In genomic region chr2:71673087-71673920, GRCm38 (mm10) we compare ENCODE assay signal across 8 mouse cellular contexts.
A peak's percentile ranks its signal among the peaks of the same experiment; 100 is the strongest.
DNase-seq lines count a peak whose midpoint lies in the region; ATAC-seq lines count a peak whose summit lies in the region.

No protein-coding gene starts in this region.

- H3K4me2 ChIP-seq in midbrain, embryonic 11.5 days = no peak overlapping the region
- no peak overlapping the region for H3K4me2 ChIP-seq in midbrain, embryonic 15.5 days
- no peak overlapping the region for H3K4me2 ChIP-seq in heart, embryonic 16.5 days (ENCODE audit: low read depth, low read length)
- H3K4me2 ChIP-seq in neural tube, embryonic 11.5 days (ENCODE audit: low read depth) = no peak overlapping the region

- H3K9ac ChIP-seq in midbrain, embryonic 11.5 days (ENCODE audit: low read length) = no peak overlapping the region
- no peak overlapping the region for H3K9ac ChIP-seq in midbrain, embryonic 15.5 days
- H3K9ac ChIP-seq in heart, embryonic 16.5 days (ENCODE audit: low read length) = no peak overlapping the region
- peak overlapping the region; percentile 10 for H3K9ac ChIP-seq in neural tube, embryonic 11.5 days (ENCODE audit: low read length)

- DNase-seq in midbrain, embryonic 11.5 days (ENCODE audit: low spot score, missing footprints) = peak; percentile 84
- peak; percentile 78 to 84 for DNase-seq in kidney, postnatal 4 days
- DNase-seq in neural tube, embryonic 11.5 days (ENCODE audit: low spot score) = peak; percentile 31
- no peak for DNase-seq in thymus, postnatal 10 days (ENCODE audit: low spot score in 2 of 2)
- DNase-seq in layer of hippocampus, postnatal 25 days (ENCODE audit: extremely low spot score in 1 of 2, low spot score in 1 of 2) = no peak
- no peak for DNase-seq in c-Kit-positive CD71-positive TER-119-positive erythroid progenitor cells, embryonic 14.5 days (ENCODE audit: low spot score)

- 74% methylated on average over 18 of the region's 18 CpGs for whole genome bisulfite sequencing in midbrain, embryonic 11.5 days
- 72% methylated on average over 18 of the region's 18 CpGs for WGBS in midbrain, embryonic 15.5 days
- 61% methylated on average over 18 of the region's 18 CpGs for WGBS in heart, embryonic 16.5 days
- WGBS in neural tube, embryonic 11.5 days = 64% methylated on average over 18 of the region's 18 CpGs

- H3K27ac ChIP-seq in midbrain, embryonic 11.5 days (ENCODE audit: low read depth, low read length) = no peak overlapping the region
- H3K27ac ChIP-seq in midbrain, embryonic 15.5 days = no peak overlapping the region
- H3K27ac ChIP-seq in heart, embryonic 16.5 days (ENCODE audit: low read length) = peak overlapping the region; percentile 82
- 0 out of 2 replicates have a peak overlapping the region, but pooled peaks have one; percentile 27 for H3K27ac ChIP-seq in neural tube, embryonic 11.5 days (ENCODE audit: low read depth, low read length)

- no peaks in the 10 kb centered on the region for H3K27me3 ChIP-seq in midbrain, embryonic 11.5 days (ENCODE audit: control insufficient read depth, insufficient read depth, low read length)
- no peaks in the 10 kb centered on the region for H3K27me3 ChIP-seq in midbrain, embryonic 15.5 days (replicated peaks)
- no peaks in the 10 kb centered on the region for H3K27me3 ChIP-seq in heart, embryonic 16.5 days (ENCODE audit: control insufficient read depth, insufficient read depth, low read length)
- H3K27me3 ChIP-seq in neural tube, embryonic 11.5 days (ENCODE audit: control insufficient read depth, insufficient read depth, low read length) = no peaks in the 10 kb centered on the region

- no peaks in the 10 kb centered on the region for H3K36me3 ChIP-seq in midbrain, embryonic 11.5 days (ENCODE audit: control insufficient read depth, insufficient read depth, low read length)
- H3K36me3 ChIP-seq in midbrain, embryonic 15.5 days (replicated peaks) = no peaks in the 10 kb centered on the region
- no peaks in the 10 kb centered on the region for H3K36me3 ChIP-seq in heart, embryonic 16.5 days (ENCODE audit: control insufficient read depth, insufficient read depth)
- no peaks in the 10 kb centered on the region for H3K36me3 ChIP-seq in neural tube, embryonic 11.5 days (ENCODE audit: control insufficient read depth, insufficient read depth, low read length)

- H3K9me3 ChIP-seq in midbrain, embryonic 11.5 days (ENCODE audit: control insufficient read depth, low read length) = no peaks in the 10 kb centered on the region
- no peaks in the 10 kb centered on the region for H3K9me3 ChIP-seq in midbrain, embryonic 15.5 days
- H3K9me3 ChIP-seq in heart, embryonic 16.5 days (replicated peaks; ENCODE audit: control insufficient read depth, low read length) = no peaks in the 10 kb centered on the region
- H3K9me3 ChIP-seq in neural tube, embryonic 11.5 days (ENCODE audit: control insufficient read depth, low read length) = no peaks in the 10 kb centered on the region

- no peak for ATAC-seq in midbrain, embryonic 11.5 days (ENCODE audit: low FRiP score)
- no peak for ATAC-seq in midbrain, embryonic 15.5 days (replicated peaks)
- ATAC-seq in heart, embryonic 16.5 days (replicated peaks; ENCODE audit: extremely low read depth, insufficient read depth, low FRiP score) = peak; percentile 90
- ATAC-seq in neural tube, embryonic 11.5 days (ENCODE audit: insufficient read depth, low FRiP score, low TSS enrichment) = no peak

- H3K4me1 ChIP-seq in midbrain, embryonic 11.5 days (ENCODE audit: control insufficient read depth, insufficient read depth, low read length) = no peaks in the 10 kb centered on the region
- H3K4me1 ChIP-seq in midbrain, embryonic 15.5 days = no peaks in the 10 kb centered on the region
- H3K4me1 ChIP-seq in heart, embryonic 16.5 days (ENCODE audit: control insufficient read depth, insufficient read depth, low read length) = peaks cover 13% of the 10 kb centered on the region
- H3K4me1 ChIP-seq in neural tube, embryonic 11.5 days (ENCODE audit: control insufficient read depth, insufficient read depth, low read length) = peaks cover 6% of the 10 kb centered on the region; the same call in 1 of the 2 replicates

- no peak overlapping the region for H3K4me3 ChIP-seq in midbrain, embryonic 11.5 days (ENCODE audit: low read depth, low read length)
- H3K4me3 ChIP-seq in midbrain, embryonic 15.5 days = no peak overlapping the region
- H3K4me3 ChIP-seq in heart, embryonic 16.5 days (ENCODE audit: low read length) = no peak overlapping the region
- no peak overlapping the region for H3K4me3 ChIP-seq in neural tube, embryonic 11.5 days (ENCODE audit: low read depth, low read length)

Comparison
In these comparisons a context has a peak if more than half of its experiments do, and no peak if none do; other contexts are left out.
1. DNase-seq: peak in midbrain, embryonic 11.5 days (single experiment), kidney, postnatal 4 days (2 of 2) and neural tube, embryonic 11.5 days (single experiment); none in thymus, postnatal 10 days (0 of 2), layer of hippocampus, postnatal 25 days (0 of 2) and c-Kit-positive CD71-positive TER-119-positive erythroid progenitor cells, embryonic 14.5 days (single experiment).
2. H3K27ac ChIP-seq: peak in heart, embryonic 16.5 days (single experiment) and neural tube, embryonic 11.5 days (single experiment); none in midbrain, embryonic 11.5 days (single experiment) and midbrain, embryonic 15.5 days (single experiment).